Mouse (Mus musculus) lung, postnatal 10 days (tissue): ENCODE measurements around the gene Iqck.
A peak's percentile ranks its signal among the peaks of the same experiment; 100 is the strongest.

ENCODE experiments used
- DNase-seq: peaks from one replicate; pipeline ENCODE4 v3.0.0; 2021

The Iqck gene

GRCm38 (mm10) chr7:118855171-118855876, at the start of gene Iqck:
TSS of gene Iqck (plus strand) at chr7:118855752.
- peak; percentile 95 for DNase-seq

DNA sequence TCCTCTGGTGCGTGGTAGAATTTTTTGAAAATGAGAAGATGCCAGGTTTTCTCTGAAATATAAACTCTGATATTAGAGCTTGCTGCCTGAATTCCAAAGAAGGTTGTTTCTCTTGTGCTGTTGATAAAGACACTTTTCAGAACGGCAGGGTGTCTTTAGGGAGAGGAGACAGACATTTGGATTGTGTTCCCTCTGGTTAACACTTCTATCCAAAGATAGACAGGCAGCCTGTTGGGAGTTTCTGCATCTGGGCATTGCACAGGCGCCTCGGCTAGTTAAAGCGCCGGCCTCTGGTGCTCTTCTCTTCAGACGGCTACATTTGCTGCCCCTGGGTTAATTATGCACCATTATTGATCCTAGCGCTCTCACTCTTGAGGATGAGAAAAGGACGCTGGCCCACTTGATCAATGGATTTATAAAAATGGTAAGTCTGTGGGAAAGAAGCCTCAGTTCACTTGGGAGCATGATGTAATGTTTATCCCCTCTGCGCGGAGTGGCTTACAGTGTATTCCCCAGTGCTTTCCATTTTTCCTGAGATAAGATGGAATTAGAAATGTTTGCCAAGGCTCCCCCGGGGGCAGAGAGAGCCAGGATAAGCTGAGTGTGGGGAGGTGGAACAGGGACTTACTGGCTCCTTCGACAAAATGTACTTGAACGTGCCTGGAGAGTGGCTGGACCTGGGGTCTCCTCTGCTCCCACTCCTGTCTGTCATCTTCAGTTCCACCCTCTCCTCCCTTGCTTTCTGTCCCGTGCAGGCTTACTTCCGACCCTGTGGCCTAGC, 48.7 kb upstream of the Iqck start:
- DNase-seq: no peak

- DNase-seq: peak; percentile 48
These were observed 47.7 kb upstream of the Iqck start for GRCm38 (mm10) chr7:118807899-118808298.

DNA sequence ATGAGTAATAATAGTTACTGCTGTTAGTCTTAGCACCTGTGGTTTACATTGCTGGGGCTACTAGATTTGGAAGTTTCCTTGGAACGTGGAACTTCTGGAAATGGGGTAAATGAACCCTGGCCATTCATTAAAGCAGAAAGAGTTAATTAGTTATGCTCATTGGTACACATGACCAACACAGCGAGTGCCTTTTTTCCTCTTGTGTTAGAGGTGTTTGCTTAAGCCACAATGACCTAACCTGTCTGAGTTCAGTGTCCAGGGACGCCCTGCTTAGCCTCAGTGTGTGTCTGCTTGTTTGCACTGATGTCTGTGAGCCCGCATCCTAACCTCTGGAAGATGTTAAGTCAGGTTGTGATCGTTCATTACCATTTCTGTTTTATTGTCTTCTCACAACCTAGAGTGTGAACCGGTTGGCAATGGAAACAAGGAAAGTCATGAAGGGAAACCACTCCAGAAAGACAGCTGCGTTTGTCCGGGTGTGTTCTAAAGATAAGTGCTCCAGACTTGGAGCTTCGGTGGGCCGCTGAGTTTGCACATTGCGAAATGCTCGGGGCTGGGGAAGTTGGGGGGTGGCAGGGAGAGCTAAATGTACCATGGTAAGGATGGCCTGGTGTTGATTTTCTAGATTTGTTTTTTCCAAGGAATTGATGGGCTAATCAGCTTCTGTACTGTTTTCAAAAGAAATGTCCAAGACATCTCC, 44.0 kb upstream of the Iqck start:
- DNase-seq: no peak

DNA sequence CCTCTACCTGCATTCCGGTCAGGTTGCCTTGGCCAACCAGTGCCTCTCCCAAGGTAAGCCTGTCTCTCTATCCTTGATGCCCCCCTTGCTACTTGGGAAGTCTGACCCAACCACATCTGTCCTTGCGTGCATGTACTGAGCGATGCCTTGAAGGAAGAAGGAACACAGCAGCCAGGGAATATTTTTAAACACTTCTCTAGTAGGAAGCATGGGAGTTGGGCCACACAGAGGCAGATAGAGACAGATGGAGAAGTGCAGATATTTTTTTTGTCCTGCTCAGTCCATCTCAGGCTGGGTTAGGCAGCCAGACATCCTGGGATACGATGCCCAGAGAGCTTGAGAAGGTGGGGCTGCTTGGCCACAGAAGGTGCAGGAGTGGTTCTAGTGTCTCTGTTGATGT, 42.0 kb upstream of the Iqck start:
- no peak for DNase-seq

DNA sequence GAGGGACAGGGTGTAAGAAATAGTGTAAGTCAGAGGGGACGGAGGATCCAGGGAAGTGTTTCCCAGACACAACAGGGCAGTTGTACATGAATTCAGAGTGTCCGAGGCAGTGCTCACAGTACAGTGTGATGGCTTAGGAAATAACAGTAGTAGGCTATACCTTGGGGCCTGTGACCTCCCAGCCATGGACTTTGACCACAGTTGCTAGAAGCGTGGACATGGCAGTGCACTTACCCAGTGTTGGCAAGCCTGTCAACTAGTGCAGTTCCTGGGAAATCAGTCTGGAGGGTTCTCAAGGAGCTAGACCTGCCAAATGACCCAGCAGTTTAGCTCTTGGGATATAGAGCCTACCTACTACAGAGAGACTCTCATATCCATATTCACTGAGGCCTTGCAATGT, 39.3 kb upstream of the Iqck start:
- DNase-seq: no peak

DNA sequence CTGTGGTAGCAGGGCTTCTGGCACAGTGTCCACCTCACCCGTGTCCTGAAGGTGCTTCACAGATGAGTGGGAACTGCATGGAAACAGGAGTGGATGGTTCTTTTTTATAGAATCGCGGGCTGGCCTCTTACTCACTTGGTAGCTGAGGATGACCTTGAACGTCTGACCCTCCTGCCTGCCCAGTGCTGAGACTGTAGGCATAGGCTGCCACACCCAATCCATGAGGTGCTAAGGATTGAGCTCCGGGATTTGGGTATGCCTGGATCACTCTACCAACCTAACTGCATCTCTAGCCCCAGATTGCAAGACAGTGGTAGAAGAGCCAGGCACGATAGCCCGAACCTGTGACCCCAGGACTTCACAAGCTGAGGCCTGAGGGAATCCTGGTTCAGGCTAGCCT, 37.8 kb upstream of the Iqck start:
- DNase-seq: no peak

DNA sequence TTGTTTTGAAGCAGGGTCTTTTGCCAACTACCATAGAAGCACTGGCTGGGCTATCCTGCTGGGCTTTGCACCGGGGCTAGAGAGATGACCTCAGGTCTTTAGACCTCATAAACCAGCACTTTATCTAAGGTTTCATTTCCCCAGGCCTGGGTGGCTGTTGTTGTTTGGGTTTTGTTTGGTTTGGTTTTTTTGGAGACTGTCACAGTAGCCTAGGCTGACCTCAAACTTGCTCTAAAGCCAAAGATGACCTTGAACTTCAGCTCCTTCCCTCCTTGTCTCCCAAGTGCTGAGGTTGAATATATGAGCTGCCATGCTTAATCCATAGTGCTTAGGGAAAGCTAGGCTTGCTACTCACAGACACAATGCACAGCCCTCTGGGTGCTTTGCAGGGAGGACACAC, 35.9 kb upstream of the Iqck start:
- DNase-seq: no peak

- DNase-seq: peak; percentile 25
These were observed 34.2 kb upstream of the Iqck start for GRCm38 (mm10) chr7:118821356-118821755.

GRCm38 (mm10) chr7:118821887-118822556, 33.5 kb upstream of the Iqck start:
- DNase-seq: no peak

DNA sequence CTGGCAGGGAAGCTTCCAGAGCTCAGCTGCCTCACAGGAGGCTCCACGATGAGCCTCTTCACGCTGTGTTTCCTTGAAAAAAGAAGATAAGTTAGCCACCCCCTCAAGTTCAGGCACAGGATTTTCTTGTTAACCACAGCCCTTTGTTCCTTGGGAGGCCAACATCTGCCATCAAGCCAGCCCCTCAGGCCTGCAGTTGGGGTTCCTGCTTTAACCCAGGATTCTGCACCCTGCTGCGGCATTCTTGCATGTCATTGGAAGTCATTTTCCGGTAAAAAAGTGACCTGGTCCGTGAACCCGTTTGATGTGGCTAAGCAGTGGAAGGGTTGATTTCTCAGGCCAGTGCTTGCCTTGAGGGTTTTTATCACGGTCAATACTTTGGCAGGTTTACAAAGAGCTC, 31.1 kb upstream of the Iqck start:
- DNase-seq: no peak

DNA sequence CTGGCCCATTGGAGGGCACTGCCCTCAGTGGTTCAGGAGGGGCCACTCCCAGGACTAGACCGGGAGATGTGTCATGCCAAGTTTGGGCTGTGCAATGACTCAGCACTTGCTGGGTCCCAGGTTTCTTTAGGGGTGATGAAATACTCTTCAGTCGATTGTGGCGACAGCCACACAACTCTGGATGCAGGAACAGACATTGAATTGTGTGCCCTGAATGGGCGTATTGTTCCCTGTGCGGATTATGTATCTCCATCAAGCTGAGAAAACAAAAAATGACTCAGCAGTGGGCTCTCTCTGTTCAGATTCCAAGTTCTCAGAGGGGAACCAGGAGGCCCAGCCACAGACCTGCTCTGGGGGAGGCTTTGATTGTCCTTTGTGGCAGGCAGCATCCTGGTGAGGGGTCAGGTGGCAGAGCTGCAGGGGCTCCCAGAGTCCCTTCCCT, 27.6 kb upstream of the Iqck start:
- no peak for DNase-seq

DNA sequence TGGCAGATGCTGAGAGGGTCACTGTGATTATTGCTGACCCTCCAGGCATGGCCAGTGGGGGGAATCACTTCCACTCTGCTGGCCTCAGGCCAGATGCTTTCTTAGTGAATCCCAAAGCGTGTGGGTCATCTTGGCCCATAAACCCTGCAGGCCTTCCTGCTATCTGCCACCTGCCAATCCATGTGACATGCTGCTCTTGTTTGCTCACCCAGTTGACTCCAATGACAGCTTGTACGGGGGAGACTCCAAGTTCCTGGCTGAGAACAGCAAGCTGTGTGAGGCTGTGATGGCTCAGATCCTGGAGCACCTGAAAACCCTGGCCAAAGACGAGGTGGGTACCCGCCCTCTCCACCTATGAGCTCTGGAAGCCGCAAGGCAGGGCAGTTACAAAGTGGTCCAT, 17.7 kb upstream of the Iqck start:
- DNase-seq: no peak

DNA sequence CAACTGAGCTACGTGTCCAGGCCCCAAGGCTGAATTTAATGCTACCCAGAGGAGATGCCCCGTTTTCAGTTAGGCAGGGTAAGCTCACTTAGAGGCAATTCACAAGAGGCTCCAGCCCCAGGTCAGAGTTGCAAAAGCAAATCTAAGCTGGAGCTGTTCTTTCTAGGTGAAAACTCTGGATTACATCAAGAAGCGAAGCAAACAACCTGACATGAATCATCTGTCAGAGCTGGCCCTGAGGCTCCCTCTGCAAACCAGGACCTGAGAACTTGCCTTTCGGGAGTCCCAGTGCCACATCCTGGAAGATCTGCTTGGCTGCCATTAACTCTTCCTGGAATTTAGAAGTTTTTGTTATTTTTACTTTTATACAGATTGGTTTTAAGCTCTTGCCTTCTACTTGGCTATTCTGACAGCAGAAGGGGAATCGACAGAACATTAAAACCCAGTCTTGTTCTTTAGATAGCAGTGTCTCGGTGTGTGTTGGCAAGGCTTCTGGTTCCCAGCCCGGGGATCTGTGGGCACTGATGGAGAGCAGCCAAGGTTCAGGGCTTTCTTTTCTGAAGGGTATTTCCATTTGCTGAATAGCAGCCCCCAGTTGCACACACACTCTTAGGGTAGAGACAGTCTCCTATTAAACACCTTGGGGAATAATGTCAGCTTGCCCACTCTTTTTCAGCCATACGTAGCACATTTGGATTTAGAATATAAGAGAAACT, 14.4 kb upstream of the Iqck start:
- no peak for DNase-seq

DNA sequence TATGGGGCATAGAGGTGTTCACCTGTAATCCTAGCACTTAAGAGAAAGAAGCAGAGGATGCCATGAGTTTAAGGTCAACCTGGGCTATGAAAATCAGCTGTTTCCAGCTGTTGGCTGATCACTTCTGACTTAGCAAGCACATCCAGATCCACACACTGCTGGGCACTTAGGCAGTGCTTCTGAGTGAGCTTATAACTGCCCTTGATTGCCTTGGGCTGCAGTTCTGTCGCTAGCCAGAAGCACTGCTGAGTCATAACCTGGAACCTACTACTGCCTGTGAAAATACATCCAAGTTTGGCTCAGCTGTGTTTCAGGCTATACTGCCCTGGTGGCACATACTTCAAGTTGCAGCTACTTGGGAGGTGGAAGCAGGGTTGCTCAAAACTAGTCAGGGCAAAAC, 13.8 kb upstream of the Iqck start:
- DNase-seq: no peak

GRCm38 (mm10) chr7:118842938-118843337, 12.6 kb upstream of the Iqck start:
- no peak for DNase-seq

DNA sequence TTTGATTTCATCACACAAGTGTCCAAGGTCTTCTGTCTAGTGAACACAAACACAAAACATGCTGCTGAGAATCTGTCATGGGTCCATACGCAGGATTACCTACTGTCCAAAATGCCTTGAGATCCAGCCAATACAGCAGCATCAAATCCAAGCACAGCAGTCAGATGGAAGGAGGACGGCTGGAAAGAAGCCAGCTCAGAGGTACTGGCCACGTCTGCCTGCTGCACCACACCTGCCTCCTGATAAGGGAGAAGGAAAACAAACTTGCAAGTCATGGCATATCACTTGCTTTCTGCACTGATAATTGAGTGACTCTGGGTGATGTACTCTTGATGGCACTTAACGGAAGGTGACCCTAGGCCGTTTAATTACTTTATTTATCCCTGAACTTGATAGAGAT, 10.4 kb upstream of the Iqck start:
- DNase-seq: no peak

GRCm38 (mm10) chr7:118846329-118846728, 9.2 kb upstream of the Iqck start:
- DNase-seq: peak; percentile 33

DNA sequence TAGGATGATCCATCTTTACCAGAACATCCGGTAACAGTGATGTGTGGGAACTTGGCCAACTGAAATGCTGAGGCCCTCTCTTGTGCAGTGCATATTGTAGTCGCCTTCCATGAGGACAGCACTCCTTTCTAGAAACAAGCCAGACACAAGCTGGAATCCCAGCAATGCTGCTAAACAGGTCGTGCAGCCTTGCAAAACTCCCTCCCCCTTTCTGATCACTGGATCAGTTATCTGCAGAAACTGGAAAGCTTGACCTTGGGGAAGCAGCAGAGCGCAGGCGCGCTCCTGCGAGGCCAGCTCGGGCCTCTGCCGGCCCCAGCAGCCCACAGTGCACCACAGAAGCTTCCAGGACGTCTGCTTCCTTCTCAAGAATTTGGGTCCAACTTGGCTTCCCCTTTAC, 6.8 kb upstream of the Iqck start:
- peak; percentile 33 for DNase-seq

DNA sequence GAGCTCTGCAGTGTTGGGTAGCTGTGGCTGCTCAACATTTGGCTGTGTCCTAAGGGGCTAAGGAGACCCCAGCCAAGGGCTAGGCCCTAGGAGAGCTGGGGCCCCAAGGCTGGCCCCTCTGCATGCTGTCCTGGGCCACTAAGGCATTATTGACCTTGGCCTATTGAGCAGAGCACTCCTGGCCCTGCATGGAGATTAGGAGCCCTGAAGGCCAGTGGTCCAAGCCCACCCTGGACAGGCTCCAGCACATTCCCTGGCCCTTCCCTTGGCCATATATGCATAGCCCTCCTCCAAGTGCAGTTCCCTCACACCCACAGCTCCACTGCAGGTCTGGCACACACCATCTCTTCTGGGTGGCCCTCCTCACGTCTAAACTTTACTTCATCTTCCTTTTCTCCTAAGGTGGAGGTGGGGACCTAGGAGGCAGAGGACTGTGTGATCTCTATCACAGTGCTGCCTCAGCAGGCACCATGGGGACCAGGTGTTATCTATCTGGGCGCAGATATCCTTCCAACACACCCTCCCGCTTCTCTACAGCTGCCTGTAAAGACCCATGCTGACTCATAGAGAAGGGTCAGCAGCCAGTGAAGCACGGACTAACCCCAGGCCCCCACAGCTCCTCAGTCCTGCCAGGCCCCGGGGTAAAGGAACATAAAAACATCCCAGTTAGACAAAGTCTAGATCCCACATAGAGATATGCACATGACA, 5.9 kb upstream of the Iqck start:
- DNase-seq: no peak

DNA sequence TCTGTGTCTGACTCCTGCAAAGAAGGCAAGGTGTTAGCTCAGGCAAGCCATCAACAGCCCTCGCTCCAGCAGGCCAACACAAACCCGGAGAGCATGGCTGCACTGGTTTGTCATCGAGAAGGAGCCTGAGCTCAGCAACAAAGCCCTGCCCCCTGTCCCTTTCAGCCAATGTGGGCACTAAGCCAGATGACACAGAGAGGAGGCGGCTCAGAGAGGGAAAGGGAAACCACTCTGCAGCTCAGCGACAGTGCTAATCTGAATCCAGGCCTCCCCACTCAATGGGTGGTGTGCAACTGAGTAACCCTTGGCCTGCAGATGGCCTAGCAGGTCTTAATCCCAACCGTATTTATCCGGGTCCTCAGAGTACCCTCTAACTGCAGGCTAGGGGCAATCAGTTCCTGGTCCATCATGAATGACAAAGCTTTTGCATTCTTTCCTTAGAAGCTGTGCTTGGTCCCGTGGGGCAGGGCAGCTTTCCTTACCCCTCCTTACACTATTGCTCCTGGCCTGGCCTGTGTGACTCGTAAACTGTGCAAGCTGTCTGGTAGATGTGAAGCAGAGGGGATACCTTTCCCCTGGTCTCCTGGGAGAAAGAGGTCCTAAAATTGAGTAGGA, 4.8 kb upstream of the Iqck start:
- DNase-seq: peak; percentile 41

GRCm38 (mm10) chr7:118851571-118851970, 4.0 kb upstream of the Iqck start:
- peak; percentile 20 for DNase-seq
